Mouse (Mus musculus) yolk sac, embryonic 10.5 days (tissue): ENCODE data around the gene Skor1.

Source experiments
- DNase-seq: peaks from one replicate; pipeline ENCODE4 v3.0.0-alpha.2; 2017; ENCODE audit warnings: low spot score

The Skor1 gene

GRCm38 (mm10) chr9:63149372-63149766, 608 bp upstream of the Skor1 start:
- no peak for DNase-seq

GRCm38 (mm10) chr9:63147786-63148409, 863 bp downstream of the Skor1 start:
- DNase-seq, result no peak

- DNase-seq, result no peak
Measured at GRCm38 (mm10) chr9:63147296-63147695, 1.5 kb downstream of the Skor1 start.

GRCm38 (mm10) chr9:63146856-63147274, 1.9 kb downstream of the Skor1 start:
- DNase-seq, result no peak

- DNase-seq, result no peak
Measured at GRCm38 (mm10) chr9:63146126-63146855, 2.5 kb downstream of the Skor1 start.

- DNase-seq, result no peak
Measured at GRCm38 (mm10) chr9:63145249-63146125, 3.3 kb downstream of the Skor1 start.

GRCm38 (mm10) chr9:63144502-63145248, 4.1 kb downstream of the Skor1 start:
- DNase-seq, result no peak

- DNase-seq, result no peak
Measured at GRCm38 (mm10) chr9:63143641-63144501, 4.9 kb downstream of the Skor1 start.

GRCm38 (mm10) chr9:63143227-63143626, 5.5 kb downstream of the Skor1 start:
- no peak for DNase-seq

- DNase-seq, result no peak
Measured at GRCm38 (mm10) chr9:63142335-63143036, 6.3 kb downstream of the Skor1 start.

- no peak for DNase-seq
Measured at GRCm38 (mm10) chr9:63141641-63142334, 7.0 kb downstream of the Skor1 start.

GRCm38 (mm10) chr9:63140211-63140610, 8.6 kb downstream of the Skor1 start:
- DNase-seq, result no peak

GRCm38 (mm10) chr9:63139661-63140060, 9.1 kb downstream of the Skor1 start:
- DNase-seq, result no peak

- DNase-seq, result no peak
Measured at GRCm38 (mm10) chr9:63138481-63138967, 10.2 kb downstream of the Skor1 start.

GRCm38 (mm10) chr9:63137615-63137915, 11.2 kb downstream of the Skor1 start:
- no peak for DNase-seq

- no peak for DNase-seq
Measured at GRCm38 (mm10) chr9:63136756-63137614, 11.8 kb downstream of the Skor1 start.

GRCm38 (mm10) chr9:63136241-63136640, 12.5 kb downstream of the Skor1 start:
- DNase-seq, result no peak

GRCm38 (mm10) chr9:63135801-63136200, 13.0 kb downstream of the Skor1 start:
- DNase-seq, result no peak

GRCm38 (mm10) chr9:63135356-63135755, 13.4 kb downstream of the Skor1 start:
- no peak for DNase-seq
